Mouse (Mus musculus) liver, embryonic 14.5 days (tissue): ENCODE measurements around the gene Kalrn.

Experiments
- CTCF ChIP-seq: IDR thresholded peaks from 2 replicates; pipeline ENCODE4 v1.5.1; 2016; ENCODE audit warnings: antibody characterized with exemption, low read depth, control low read depth
- EP300 ChIP-seq: IDR thresholded peaks from 2 replicates; pipeline ENCODE4 v1.6.1; 2016; ENCODE audit warnings: antibody characterized with exemption, low read depth

DNA sequence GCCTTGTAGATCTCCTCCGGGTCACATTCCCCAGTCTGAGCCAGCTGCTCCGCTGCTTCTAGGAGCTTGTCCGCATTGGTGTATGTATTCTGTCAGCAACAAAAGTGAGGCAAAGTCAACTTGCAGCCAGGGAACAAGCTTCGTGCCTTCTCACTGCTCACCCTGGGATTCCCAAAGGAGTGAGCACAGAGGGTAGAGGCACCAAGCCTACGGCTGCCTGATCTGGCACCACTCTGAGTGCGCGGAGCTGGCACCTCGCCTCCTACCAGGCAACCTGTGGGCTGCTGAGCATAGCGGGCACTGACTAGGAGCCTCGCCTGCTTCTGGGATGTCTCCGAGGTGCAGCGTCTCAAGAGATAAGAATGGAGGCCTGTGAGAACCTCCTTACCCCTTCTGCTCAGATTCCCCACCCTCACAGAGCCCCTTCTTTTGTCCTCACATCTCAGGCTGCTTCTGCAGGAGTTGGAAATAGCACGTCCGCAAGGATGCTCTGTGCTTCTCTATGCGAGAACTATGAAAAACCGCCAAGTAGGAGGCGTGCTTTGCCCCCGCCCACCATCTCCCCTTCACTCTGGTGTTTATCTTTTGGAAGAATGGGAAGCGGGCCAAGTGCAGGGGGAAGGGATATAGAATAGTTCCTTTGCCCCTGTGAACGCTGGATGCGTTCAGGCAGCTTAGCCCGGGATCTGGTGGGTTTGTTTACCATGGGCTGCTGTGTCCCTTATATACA lies 310.4 kb downstream of the Kalrn start:
- TF ChIP-seq CTCF (no peak), EP300 (no peak)
